Mouse (Mus musculus): Measurements from ENCODE around the gene Aldh1a7. TPM values are rescaled to one million over a fixed set of nuclear protein-coding genes. Genes with fewer than 3 reads are reported as not detected.

The Aldh1a7 gene
- polyA plus RNA-seq (2012; rRNA removed) = 0.95 and 1.4 TPM in 2 replicates

DNA sequence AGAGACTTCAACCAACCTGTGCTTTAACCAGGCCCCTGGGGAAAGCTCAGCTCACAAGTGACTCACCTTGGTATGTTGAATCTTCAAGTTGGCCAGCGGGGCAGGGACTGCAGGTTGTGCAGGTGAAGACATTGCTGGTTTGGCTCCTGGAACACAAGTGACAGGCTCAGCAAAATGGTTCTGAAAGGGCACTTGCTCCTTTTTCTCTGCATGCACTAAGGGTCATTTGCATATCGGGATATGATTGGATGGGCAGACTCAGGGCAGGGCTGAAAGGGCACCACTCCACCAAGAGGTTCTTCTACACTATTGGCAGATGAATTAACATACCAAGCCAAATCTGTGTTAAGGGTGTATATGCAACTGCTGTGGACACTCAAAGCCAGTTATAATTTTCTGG is at the start of gene Aldh1a7:
Gene Aldh1a7, minus strand, starts transcription at position 182 of the 400 bp plus-strand sequence.

Other genes with a start within 250 kb of the Aldh1a7 start
- gene Aldh1a1, start 234.8 kb downstream of the Aldh1a7 start, polyA plus RNA-seq (2012; rRNA removed) = 8.7 and 10.6 TPM in 2 replicates
- gene Tmc1, start 226.6 kb upstream of the Aldh1a7 start, polyA plus RNA-seq (2012; rRNA removed) = 0.10 and 0.13 TPM in 2 replicates

All from central nervous system, embryonic 18 days (tissue).